Mouse (Mus musculus) kidney, postnatal 14 days (tissue): ENCODE measurements around the gene Syt7.

Experiments used
- DNase-seq: peaks from one replicate; pipeline ENCODE4 v3.0.0; 2022; ENCODE audit warnings: mixed read lengths

Gene Syt7

GRCm38 (mm10) chr19:10459907-10460306, 71.0 kb downstream of the Syt7 start:
- no peak for DNase-seq

DNA sequence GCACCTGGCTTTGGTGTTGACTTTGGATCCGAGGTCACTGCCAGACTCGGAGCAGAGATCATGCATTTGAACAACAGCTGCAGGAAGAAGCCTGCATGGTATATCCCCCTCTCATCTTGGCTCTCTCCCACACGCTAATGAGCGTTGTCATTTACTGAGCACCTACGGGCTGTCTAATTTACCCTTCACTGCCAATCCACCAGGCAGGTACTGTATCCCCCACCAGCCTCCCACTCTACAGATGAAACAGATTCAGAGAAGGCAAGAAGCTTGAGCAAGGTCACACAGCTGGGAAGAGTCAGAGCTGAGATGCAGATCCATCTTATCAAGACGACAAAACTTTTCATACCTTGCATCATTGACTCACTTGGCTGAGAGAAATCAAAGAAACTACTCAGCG, 72.7 kb downstream of the Syt7 start:
- DNase-seq: no peak

GRCm38 (mm10) chr19:10464427-10464826, 75.5 kb downstream of the Syt7 start:
- DNase-seq: no peak

- no peak for DNase-seq
Observed at GRCm38 (mm10) chr19:10469171-10469658, 80.3 kb downstream of the Syt7 start.

DNA sequence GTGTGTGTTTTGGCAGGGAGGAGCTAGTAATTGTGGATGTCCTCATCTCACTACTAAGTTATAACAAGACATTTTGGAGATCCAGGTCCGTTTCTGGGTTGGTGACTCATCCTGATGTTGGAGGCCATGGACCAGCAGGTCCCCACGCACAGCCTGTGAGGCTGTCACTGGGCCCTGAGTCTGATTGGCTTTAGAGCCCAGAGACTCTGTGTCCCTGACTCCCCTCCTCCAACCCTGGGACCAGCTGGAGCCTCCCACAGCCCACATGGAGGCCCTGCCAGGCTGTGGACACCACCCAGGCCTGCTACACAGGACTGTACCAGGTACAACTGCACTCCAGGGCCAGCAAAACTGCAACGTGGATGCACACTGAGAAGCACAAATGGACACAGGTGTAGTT, 84.1 kb downstream of the Syt7 start:
- DNase-seq: no peak

DNA sequence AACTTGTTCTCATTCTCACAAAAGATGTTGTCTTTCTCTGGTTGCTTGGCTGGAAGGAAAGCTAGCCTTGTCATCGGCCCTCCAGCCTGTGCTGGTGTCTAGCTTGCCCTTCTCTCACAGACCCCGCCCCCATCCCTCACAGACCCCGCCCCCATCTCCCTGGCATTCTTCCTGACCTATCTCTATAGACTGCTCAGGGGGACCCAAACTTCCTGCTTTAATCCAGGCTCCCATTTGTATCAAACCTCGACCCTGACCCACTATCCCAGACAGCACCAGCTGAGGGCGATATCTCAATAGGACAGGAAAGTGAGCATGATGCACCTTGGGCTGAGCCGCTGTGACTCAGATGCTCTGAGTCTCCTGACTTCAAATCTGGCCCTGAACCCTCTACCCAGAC, 84.9 kb downstream of the Syt7 start:
- DNase-seq: no peak

- no peak for DNase-seq
Observed at GRCm38 (mm10) chr19:10479541-10479940, 90.7 kb downstream of the Syt7 start.

GRCm38 (mm10) chr19:10482703-10483102, 93.8 kb downstream of the Syt7 start, which contains the start of gene Ppp1r32:
Ppp1r32 (minus strand) TSS chr19:10482928.
- no peak for DNase-seq

GRCm38 (mm10) chr19:10486264-10486738, 97.4 kb downstream of the Syt7 start:
- peak; percentile 73 for DNase-seq

- no peak for DNase-seq
Observed at GRCm38 (mm10) chr19:10495670-10496069, 106.8 kb downstream of the Syt7 start.

DNA sequence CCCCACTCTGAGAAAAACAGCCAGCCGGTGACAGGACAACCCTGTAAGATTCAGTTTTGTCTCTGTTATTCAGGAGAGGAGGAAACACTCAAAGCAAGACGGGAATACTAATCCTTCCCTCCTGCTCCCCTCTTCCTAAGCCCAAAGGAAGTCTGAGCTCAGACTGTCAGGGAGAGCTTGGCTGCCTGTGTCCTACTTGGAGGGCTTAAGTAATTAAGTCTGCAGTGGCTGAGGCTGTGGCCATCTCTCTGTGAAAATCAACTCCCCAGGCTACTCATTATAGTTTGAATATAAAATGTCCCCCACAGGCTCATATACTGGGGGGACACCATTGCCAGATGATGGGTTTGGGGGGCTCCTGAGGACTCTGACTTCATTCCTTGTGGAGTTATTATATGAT, 108.1 kb downstream of the Syt7 start:
- no peak for DNase-seq

DNA sequence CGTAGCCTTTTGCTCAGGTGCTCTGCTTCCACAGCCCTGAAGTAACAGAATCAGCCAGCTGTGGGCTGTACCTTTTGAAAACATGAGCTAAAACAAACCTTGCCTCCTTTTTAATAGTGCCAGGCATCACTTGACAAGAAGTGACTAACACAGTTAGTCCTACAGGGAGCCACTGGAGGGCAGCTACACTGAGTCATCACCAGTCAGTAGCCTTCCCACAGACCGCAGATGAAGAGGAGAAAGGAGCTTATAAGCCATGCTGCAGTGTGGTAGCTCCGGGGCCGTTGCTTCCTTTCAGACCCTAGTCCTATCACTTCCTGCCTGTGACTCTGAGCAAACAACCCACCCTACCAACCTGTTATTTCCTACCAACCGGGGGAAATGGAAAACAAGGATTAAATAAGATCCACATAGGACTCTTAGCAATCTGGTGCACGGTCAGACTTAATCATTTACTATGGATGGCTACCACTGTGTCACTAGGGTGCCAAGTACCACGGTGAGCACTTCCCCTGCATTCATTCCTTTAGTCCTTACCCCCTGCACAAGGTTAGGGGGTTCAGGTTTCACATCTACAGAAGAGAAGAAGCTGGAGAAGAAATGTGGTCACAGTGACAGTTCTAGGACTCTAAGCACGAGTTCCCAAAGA, 108.7 kb downstream of the Syt7 start:
- DNase-seq: no peak

GRCm38 (mm10) chr19:10500581-10500980, 111.7 kb downstream of the Syt7 start:
- no peak for DNase-seq

- peak; percentile 18 for DNase-seq
Observed at GRCm38 (mm10) chr19:10502571-10502970, 113.7 kb downstream of the Syt7 start.
